Mouse (Mus musculus) urinary bladder, postnatal 0 days (tissue): ENCODE measurements around the gene Vma21. TPM values are rescaled to one million over a fixed set of nuclear protein-coding genes. Genes with fewer than 3 reads are reported as not detected.

ENCODE experiments used
- polyA plus RNA-seq: library from polyadenylated mRNA; unstranded; fragments of >200 nt; fragmentation: Nextera tagmentation; extraction: Ambion mirVana; gene quantifications from 2 replicates; pipeline ENCODE4 v1.2.1, GENCODE M21; 2015

The Vma21 gene
- 59.1 and 71.0 TPM in 2 replicates for polyA plus RNA-seq

GRCm38 (mm10) chrX:71815631-71816345, at the start of gene Vma21:
TSS of gene Vma21 (plus strand) at chrX:71815924.

Other genes starting within 250 kb of the Vma21 start
- 0.19 and 0.29 TPM in 2 replicates for gene Gpr50, start 152.3 kb upstream of the Vma21 start, polyA plus RNA-seq
- 0.10 TPM in 1 of 2 replicates, not detected in the other for gene Gm1141, start 105.1 kb downstream of the Vma21 start, polyA plus RNA-seq
- gene Prrg3, start 146.7 kb downstream of the Vma21 start, polyA plus RNA-seq = 3.9 and 5.4 TPM in 2 replicates
- gene Fate1, start 157.1 kb downstream of the Vma21 start, polyA plus RNA-seq = 0.13 TPM in 1 of 2 replicates, not detected in the other
- gene Cnga2, start 175.9 kb downstream of the Vma21 start, polyA plus RNA-seq = 0.06 TPM in 1 of 2 replicates, not detected in the other